Mouse (Mus musculus) hindlimb bud, embryonic 11.5 days (tissue): ENCODE results near the gene Plekhg4.

Source experiments
- DNase-seq: peaks from one replicate; pipeline ENCODE4 v3.0.0-alpha.2; 2012; ENCODE audit warnings: low read depth, low spot score; ENCODE audit errors: extremely low spot score

Plekhg4 gene

GRCm38 (mm10) chr8:105403467-105403866 lies 30.4 kb downstream of the Plekhg4 start:
- no peak for DNase-seq

GRCm38 (mm10) chr8:105404496-105404895 lies 31.4 kb downstream of the Plekhg4 start:
- DNase-seq: no peak

DNA sequence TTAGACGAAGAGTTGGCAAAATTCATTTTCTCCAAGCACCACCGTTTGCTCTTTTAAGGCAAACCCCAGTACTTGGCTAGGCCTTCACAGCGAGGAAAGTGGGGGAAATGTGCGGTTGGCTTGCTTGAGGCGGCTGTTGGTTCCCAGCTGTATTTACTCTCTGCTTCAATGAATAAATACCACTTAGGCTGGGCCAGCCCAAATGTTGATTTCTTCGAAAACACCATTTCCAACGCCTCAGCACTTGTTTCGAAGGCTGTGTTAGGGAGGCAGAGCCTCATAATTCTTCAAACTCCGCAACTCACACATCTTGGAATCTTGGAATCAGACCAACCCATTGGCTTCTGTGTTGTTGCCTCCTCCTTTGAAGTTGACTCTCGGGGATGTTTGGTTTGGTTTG lies 33.3 kb downstream of the Plekhg4 start:
- DNase-seq: no peak

DNA sequence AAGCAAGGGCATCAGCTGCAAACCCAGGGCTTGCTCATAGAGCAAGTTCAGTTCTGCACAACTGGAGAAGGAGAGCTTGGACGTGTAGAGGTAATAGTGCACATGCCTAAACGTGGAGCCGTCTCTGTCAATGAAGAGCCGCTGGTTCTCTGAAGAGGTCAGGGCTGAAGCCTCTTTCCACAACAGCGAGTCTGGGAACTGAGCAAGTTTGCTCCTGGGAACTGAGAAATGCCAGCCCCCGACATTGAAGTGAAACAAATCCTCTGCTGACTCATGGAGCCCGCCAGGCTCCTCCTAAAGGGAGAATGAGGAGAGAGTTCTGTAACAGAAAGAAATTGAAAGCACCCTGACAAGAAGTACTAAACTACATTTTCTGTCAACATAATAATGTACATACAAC lies 35.3 kb downstream of the Plekhg4 start:
- no peak for DNase-seq

DNA sequence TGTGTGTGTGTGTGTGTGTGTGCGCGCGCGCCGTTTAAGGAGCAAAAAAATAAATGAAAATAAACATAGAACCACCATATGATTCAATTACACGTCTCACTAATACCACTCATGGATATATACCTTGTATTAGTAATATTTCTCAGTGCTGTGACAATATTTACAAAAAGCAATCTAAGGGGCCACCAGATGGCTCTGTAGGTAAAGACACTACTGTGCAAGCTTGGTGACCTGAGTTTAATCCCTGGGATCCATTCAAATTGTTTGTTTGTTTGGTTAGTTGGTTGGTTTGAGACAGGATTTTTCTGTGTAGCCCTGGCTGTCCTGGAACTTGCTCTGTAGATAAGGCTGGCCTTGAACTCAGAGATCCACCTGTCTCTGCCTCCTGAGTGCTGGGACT lies 36.9 kb downstream of the Plekhg4 start:
- DNase-seq: no peak

GRCm38 (mm10) chr8:105413391-105413790 lies 40.3 kb downstream of the Plekhg4 start, which contains the start of the genes Kctd19 and Lrrc36:
TSS of gene Kctd19 (minus strand) at chr8:105413502.
TSS of gene Lrrc36 (plus strand) at chr8:105413571.
- no peak for DNase-seq

- DNase-seq: no peak
Observed at GRCm38 (mm10) chr8:105418992-105419391, 45.9 kb downstream of the Plekhg4 start.

DNA sequence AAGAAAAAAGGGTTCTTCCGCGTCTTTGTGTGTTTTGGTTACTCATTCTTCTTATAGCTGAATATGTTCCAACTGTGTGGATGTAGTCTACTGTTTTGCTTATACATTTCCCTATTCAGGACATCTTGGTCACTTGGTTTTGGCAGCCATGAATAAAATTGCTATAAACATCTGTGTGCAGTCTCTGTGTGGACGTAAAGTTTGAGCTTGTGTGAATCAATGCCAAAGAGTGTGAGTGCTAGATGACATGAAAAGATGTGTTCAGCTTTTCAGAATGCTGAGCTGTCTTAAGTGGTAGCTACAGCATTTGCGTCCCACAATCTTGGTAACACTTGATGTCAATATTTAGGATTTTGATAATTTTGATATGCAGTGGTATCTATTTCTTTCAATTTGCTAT lies 46.7 kb downstream of the Plekhg4 start:
- no peak for DNase-seq

DNA sequence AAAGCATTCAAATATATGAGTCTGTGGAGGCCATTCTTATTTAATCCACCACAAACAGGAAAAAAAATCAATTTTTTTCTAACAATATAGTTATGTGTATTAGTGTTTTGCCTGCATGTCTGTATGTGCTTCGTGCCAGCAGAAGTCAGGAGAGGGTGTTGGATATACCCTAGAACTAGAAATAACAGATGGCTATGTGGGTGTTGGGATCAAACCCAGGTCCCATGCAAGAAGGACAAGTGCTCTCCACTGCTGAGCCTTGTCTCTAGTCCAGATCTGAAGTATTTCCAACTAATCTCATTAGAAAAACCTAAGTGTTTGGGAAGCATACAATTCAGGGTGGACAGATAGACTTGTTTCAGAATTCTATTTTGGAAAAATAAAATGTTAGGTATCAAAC lies 48.9 kb downstream of the Plekhg4 start:
- no peak for DNase-seq

- no peak for DNase-seq
Observed at GRCm38 (mm10) chr8:105426878-105427277, 53.8 kb downstream of the Plekhg4 start.

DNA sequence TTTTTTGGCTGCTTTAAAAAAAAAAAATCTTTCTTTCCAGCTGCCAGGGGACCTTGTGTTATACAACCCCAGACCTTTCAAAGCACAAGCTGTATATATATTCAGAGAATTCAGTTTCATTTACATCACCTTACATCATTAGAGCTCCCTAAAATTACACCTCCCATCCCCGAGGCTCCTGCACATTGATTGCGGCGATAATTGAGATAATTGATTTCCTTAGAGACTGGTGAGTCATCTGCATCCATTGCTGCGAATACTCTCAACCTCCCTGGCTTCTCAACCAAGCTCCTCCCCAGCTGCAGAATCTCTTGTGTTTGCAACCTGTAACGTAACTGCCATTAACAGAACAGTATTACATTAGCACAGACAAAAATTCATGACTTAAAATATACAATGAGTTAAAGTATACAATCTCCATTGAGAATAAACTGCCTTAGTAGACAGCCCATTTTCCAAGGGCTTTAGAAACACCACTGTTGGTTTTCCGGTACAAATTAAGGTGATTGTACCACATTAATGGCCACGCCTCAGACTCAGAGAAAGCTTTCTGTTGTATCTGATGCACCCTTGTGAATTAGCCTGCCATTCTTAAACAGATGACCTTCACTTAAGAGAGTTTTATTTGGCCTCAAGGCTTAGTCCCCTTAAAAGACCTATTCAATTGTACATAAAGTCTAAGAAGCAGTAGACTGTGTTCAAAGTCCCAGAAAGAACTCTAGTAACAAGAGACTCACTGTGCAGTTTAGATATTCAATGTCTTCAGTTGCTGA lies 58.9 kb downstream of the Plekhg4 start:
- DNase-seq: no peak
